Mouse (Mus musculus): Measurements from ENCODE around the gene Amigo2. TPM values are rescaled to one million over a fixed set of nuclear protein-coding genes. Genes with fewer than 3 reads are reported as not detected.
A peak's percentile ranks its signal among the peaks of the same experiment; 100 is the strongest.

Amigo2 gene
- polyA plus RNA-seq, 1 experiment from 2014 or later, result 6.5 TPM

DNA sequence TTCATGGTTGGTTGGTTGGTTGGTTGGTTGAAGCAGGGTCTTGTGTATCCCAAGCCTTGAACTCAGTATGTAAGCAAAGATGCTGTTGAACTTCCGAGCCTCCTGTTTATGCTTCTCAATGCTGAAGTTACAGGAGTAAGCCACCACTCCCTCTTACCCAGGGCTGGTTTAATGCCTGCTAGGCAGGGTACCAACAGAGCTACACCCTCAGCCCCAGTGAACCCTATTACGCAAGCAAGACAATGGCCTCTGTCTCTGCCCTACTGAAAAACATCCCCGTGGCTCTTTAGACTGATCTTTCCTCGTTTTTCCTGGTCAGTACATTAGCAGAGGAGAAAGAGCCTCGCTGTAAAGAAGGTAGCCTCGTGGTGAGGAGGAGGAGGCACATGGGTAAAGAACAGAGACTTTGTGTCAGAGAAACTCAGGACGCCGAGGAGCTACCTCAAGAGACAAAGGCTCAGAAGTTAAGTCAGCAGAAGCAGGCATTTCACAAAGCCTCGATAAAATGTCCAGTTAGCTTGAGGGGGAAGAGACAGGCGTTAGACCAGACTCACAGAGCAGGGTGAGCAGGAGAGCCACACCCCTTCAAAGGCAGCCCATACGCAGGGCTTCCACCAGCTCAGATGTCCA lies 13.0 kb upstream of the Amigo2 start:
- Histone ChIP-seq H3K27me3 (no peaks in the 10 kb centered on the region), H3K27ac (replicated peaks) (no peak overlapping the region), H3K9me3 (no peaks in the 10 kb centered on the region), H3K4me1 (peaks cover 5% of the 10 kb centered on the region; the same call in 1 of the 2 replicates), H3K36me3 (no peaks in the 10 kb centered on the region), H3K9ac (replicated peaks) (no peak overlapping the region), H3K4me2 (replicated peaks) (no peak overlapping the region), H3K4me3 (no peak overlapping the region)
- 72% methylated on average over 11 of the region's 11 CpGs for WGBS
- ATAC-seq (replicated peaks), result no peak

DNA sequence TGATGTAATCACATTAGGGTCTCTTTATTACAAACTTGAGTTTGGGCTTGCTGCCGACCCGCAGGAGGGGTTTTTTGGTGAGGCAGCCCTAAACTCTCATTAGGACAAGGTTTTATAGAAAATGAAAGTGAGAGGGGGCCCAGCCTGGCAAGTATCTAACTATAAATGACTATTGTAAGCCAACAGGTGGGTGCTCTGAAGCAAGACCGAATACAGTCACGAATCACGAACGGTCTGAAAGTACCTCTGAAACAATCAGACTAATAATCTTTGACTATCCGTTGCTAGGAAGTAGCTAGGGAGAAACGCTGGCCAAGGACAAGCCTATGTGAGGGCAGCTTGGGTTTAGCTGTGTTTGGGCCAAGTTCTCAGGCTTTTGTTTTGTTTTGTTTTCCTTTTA lies 12.2 kb upstream of the Amigo2 start:
- Histone ChIP-seq H3K27ac (replicated peaks) (no peak overlapping the region), H3K4me2 (replicated peaks) (no peak overlapping the region), H3K36me3 (no peaks in the 10 kb centered on the region), H3K4me3 (no peak overlapping the region), H3K4me1 (peaks cover 5% of the 10 kb centered on the region; the same call in 1 of the 2 replicates), H3K27me3 (no peaks in the 10 kb centered on the region), H3K9ac (replicated peaks) (no peak overlapping the region), H3K9me3 (no peaks in the 10 kb centered on the region)
- ATAC-seq (replicated peaks), result no peak
- WGBS, result 57% methylated on average over 8 of the region's 8 CpGs

GRCm38 (mm10) chr15:97258483-97259230 lies 11.6 kb upstream of the Amigo2 start:
- H3K4me3 ChIP-seq, result no peak overlapping the region
- ATAC-seq (replicated peaks), result no peak

GRCm38 (mm10) chr15:97257206-97257775 lies 10.2 kb upstream of the Amigo2 start:
- Histone ChIP-seq H3K4me3 (no peak overlapping the region), H3K9me3 (no peaks in the 10 kb centered on the region), H3K27me3 (no peaks in the 10 kb centered on the region), H3K27ac (replicated peaks) (no peak overlapping the region), H3K36me3 (no peaks in the 10 kb centered on the region), H3K4me1 (peaks cover 5% of the 10 kb centered on the region; the same call in 1 of the 2 replicates), H3K4me2 (replicated peaks) (no peak overlapping the region), H3K9ac (replicated peaks) (no peak overlapping the region)
- ATAC-seq (replicated peaks), result no peak
- 81% methylated on average over 8 of the region's 8 CpGs for WGBS

More at GRCm38 (mm10) chr15:97258483-97259230, 11.6 kb upstream of the Amigo2 start:
- Histone ChIP-seq H3K9me3 (no peaks in the 10 kb centered on the region), H3K36me3 (no peaks in the 10 kb centered on the region), H3K27ac (replicated peaks) (no peak overlapping the region), H3K4me2 (replicated peaks) (no peak overlapping the region), H3K27me3 (no peaks in the 10 kb centered on the region), H3K9ac (replicated peaks) (no peak overlapping the region), H3K4me1 (peaks cover 5% of the 10 kb centered on the region; the same call in 1 of the 2 replicates)
- 82% methylated on average over 17 of the region's 17 CpGs for WGBS

DNA sequence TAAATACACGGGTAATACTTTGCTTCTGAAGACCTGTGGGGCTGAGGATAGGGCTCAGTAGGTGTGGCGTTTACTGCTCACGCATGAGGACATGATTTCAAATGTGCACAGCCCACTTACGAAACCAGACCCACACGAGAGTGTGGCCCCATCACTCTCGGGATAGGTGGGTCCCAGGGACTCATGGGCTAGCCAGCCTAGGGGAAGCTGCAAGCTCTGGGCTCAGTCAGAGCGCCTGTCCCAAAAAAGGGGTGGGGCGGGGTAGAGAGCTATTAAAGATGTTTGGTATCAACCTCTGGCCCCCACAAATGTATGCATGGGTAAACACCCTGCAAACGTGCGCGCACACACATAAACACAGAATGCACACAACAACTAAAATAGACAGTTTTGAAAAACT lies 9.3 kb upstream of the Amigo2 start:
- no peak for ATAC-seq (replicated peaks)
- WGBS, result 94% methylated on average over 11 of the region's 11 CpGs

DNA sequence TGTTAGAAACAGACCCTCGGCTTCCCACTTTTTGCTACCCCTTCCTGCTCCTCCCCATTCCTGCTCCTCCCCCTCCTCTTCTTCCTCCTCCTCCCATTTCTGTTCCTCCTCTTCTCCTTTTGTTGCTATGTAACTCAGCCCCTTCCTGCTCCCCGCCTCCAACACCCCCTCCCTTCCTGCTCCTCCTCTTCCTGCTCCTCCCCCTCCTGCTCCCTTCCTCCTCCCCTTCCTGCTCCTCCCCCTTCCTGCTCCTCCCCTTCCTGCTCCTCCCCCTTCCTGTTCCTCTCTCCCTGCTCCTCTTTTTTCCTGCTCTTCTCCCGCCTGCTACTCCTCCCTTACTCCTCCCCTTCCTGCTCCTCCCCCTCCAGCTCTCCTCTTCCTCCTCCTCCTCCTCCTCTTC lies 8.7 kb upstream of the Amigo2 start:
- ATAC-seq (replicated peaks), result no peak

More for the DNA sequence above, 9.3 kb upstream of the Amigo2 start:
- peaks cover 5% of the 10 kb centered on the region; the same call in 1 of the 2 replicates for H3K4me1 ChIP-seq
- H3K9me3 ChIP-seq, result no peaks in the 10 kb centered on the region
- H3K27ac ChIP-seq (replicated peaks), result no peak overlapping the region
- H3K9ac ChIP-seq (replicated peaks), result no peak overlapping the region
- no peaks in the 10 kb centered on the region for H3K36me3 ChIP-seq
- H3K27me3 ChIP-seq, result no peaks in the 10 kb centered on the region
- H3K4me2 ChIP-seq (replicated peaks), result no peak overlapping the region
- no peak overlapping the region for H3K4me3 ChIP-seq

DNA sequence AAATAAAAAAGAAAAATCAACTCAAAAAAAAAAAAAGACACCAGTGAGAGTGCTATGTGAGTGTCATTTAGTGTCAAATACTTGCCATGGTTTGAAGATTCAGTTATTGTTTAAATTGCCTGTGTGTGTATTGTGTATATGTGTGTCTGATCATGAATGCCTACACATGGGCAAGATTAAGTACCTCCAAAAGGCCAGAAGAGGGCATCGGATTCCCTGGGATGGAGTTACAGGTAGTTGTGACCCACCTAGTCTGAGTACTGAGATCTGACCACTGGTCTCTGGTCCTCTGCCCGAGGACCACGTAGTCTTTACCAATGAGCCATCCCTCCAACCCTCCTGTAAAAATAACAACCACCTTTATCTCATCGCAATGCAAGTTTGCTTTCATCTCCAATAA lies 7.3 kb upstream of the Amigo2 start:
- Histone ChIP-seq H3K4me1 (peaks cover 5% of the 10 kb centered on the region; the same call in 1 of the 2 replicates), H3K9ac (replicated peaks) (no peak overlapping the region), H3K4me3 (no peak overlapping the region), H3K4me2 (replicated peaks) (no peak overlapping the region), H3K9me3 (no peaks in the 10 kb centered on the region), H3K27ac (replicated peaks) (no peak overlapping the region), H3K36me3 (no peaks in the 10 kb centered on the region), H3K27me3 (no peaks in the 10 kb centered on the region)
- WGBS, result 98% methylated on average over 4 of the region's 4 CpGs
- no peak for ATAC-seq (replicated peaks)

More for the DNA sequence above, 8.7 kb upstream of the Amigo2 start:
- peaks cover 5% of the 10 kb centered on the region; the same call in 1 of the 2 replicates for H3K4me1 ChIP-seq
- H3K4me2 ChIP-seq (replicated peaks), result no peak overlapping the region
- WGBS, result 90% methylated on average over 3 of the region's 3 CpGs
- H3K9ac ChIP-seq (replicated peaks), result no peak overlapping the region
- H3K36me3 ChIP-seq, result no peaks in the 10 kb centered on the region
- H3K27ac ChIP-seq (replicated peaks), result no peak overlapping the region
- H3K27me3 ChIP-seq, result no peaks in the 10 kb centered on the region
- no peak overlapping the region for H3K4me3 ChIP-seq
- H3K9me3 ChIP-seq, result no peaks in the 10 kb centered on the region

- no peak for ATAC-seq (replicated peaks)
- no peak overlapping the region for H3K4me2 ChIP-seq (replicated peaks)
- no peak overlapping the region for H3K27ac ChIP-seq (replicated peaks)
- no peaks in the 10 kb centered on the region for H3K27me3 ChIP-seq
- 88% methylated on average over 8 of the region's 8 CpGs for WGBS
- no peaks in the 10 kb centered on the region for H3K9me3 ChIP-seq
- no peaks in the 10 kb centered on the region for H3K36me3 ChIP-seq
- no peak overlapping the region for H3K4me3 ChIP-seq
- H3K4me1 ChIP-seq, result peaks cover 8% of the 10 kb centered on the region
- no peak overlapping the region for H3K9ac ChIP-seq (replicated peaks)
Observed at GRCm38 (mm10) chr15:97252493-97253034, 5.5 kb upstream of the Amigo2 start.

DNA sequence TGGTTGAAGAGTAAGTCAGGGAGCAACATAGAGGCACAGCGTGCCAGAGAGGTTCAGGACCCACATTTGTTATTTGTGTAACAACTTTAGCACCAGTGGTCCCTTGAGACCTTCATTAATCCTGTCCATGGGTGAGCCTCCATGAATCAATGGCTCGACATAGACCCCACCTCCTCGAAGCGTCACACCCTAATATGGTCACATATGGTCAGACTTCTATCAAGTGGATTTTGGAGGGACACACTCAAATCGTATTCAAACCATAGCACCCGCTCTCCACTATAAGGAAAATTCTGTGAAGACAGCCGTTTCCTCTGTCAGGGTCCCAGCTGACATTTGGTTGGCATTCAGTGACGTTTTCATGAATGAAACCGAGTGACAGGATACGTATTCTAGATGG lies 2.2 kb upstream of the Amigo2 start:
- no peak for ATAC-seq (replicated peaks)
- Histone ChIP-seq H3K36me3 (no peaks in the 10 kb centered on the region), H3K27ac (replicated peaks) (no peak overlapping the region), H3K4me1 (peaks cover 8% of the 10 kb centered on the region), H3K4me3 (no peak overlapping the region), H3K4me2 (replicated peaks) (no peak overlapping the region), H3K9ac (replicated peaks) (no peak overlapping the region), H3K9me3 (no peaks in the 10 kb centered on the region), H3K27me3 (peaks cover 13% of the 10 kb centered on the region)
- WGBS, result 95% methylated on average over 10 of the region's 10 CpGs

- Histone ChIP-seq H3K4me1 (peaks cover 8% of the 10 kb centered on the region), H3K9ac (replicated peaks) (0 out of 2 replicates have a peak overlapping the region, but pooled peaks have one; percentile 85), H3K27ac (replicated peaks) (no peak overlapping the region), H3K4me2 (replicated peaks) (peak overlapping the region; percentile 94), H3K36me3 (no peaks in the 10 kb centered on the region), H3K27me3 (peaks cover 13% of the 10 kb centered on the region), H3K9me3 (no peaks in the 10 kb centered on the region), H3K4me3 (peak overlapping the region; percentile 90)
- WGBS, result 44% methylated on average over 8 of the region's 8 CpGs
- ATAC-seq (replicated peaks), result no peak
Observed at GRCm38 (mm10) chr15:97248296-97248695, 1.2 kb upstream of the Amigo2 start.

DNA sequence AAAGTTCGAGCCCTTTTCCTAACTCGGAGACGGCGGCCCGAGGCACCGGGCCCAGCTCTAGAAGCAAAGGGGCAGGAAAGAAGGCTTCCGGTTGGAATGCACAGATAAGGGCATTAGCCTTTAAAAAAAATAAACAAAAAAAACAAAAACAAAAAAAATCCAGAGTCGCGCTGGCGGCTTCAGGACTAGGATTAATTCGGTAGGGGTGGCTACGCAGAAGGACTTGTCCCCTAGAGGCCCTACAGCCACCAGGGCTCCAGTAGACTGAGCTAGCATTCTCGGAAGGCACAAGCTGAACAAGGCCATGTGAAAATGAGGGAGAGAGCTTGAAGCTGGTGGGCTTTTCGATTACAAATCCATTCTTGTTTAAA lies 689 bp upstream of the Amigo2 start:
- Histone ChIP-seq H3K4me1 (peaks cover 8% of the 10 kb centered on the region), H3K27ac (replicated peaks) (peak overlapping the region; percentile 73), H3K4me2 (replicated peaks) (peak overlapping the region; percentile 94), H3K9me3 (no peaks in the 10 kb centered on the region), H3K27me3 (peaks cover 13% of the 10 kb centered on the region), H3K9ac (replicated peaks) (peak overlapping the region; percentile 85), H3K36me3 (no peaks in the 10 kb centered on the region), H3K4me3 (peak overlapping the region; percentile 90)
- under 1% methylated on average over 14 of the region's 14 CpGs for WGBS
- ATAC-seq (replicated peaks), result peak; percentile 43; the same call in 1 of the 2 replicates

- Histone ChIP-seq H3K9me3 (no peaks in the 10 kb centered on the region), H3K4me3 (peak overlapping the region; percentile 90), H3K4me1 (peaks cover 8% of the 10 kb centered on the region), H3K27me3 (peaks cover 13% of the 10 kb centered on the region), H3K4me2 (replicated peaks) (peak overlapping the region; percentile 94), H3K36me3 (no peaks in the 10 kb centered on the region), H3K9ac (replicated peaks) (no peak overlapping the region), H3K27ac (replicated peaks) (no peak overlapping the region)
- no peak for ATAC-seq (replicated peaks)
- WGBS, result 21% methylated on average over 14 of the region's 14 CpGs
Observed at GRCm38 (mm10) chr15:97246256-97246655, 831 bp downstream of the Amigo2 start.
